Mouse (Mus musculus): ENCODE results near the gene Mdm2. TPM values are rescaled to one million over a fixed set of nuclear protein-coding genes. Genes with fewer than 3 reads are reported as not detected.

Mdm2 gene
- polyA plus RNA-seq, 1 experiment from 2014 or later: 61.8 TPM

GRCm38 (mm10) chr10:117729139-117729814, 18.7 kb upstream of the Mdm2 start:
- no peak overlapping the region for H3K4me2 ChIP-seq
- 79% methylated on average over 11 of the region's 11 CpGs for WGBS
- no peaks in the 10 kb centered on the region for H3K27me3 ChIP-seq
- H3K9me3 ChIP-seq (replicated peaks): no peaks in the 10 kb centered on the region
- H3K4me3 ChIP-seq: no peak overlapping the region
- no peak overlapping the region for H3K27ac ChIP-seq
- no peaks in the 10 kb centered on the region for H3K4me1 ChIP-seq
- no peak overlapping the region for H3K9ac ChIP-seq
- peaks cover 8% of the 10 kb centered on the region; the same call in 1 of the 2 replicates for H3K36me3 ChIP-seq (ENCODE audit: poor library complexity, severe bottlenecking)
- no peak for ATAC-seq

- Histone ChIP-seq H3K4me2 (no peak overlapping the region), H3K9ac (no peak overlapping the region), H3K27ac (no peak overlapping the region), H3K9me3 (replicated peaks) (no peaks in the 10 kb centered on the region), H3K4me3 (no peak overlapping the region), H3K4me1 (no peaks in the 10 kb centered on the region), H3K27me3 (no peaks in the 10 kb centered on the region), H3K36me3 (ENCODE audit: poor library complexity, severe bottlenecking) (peaks cover 8% of the 10 kb centered on the region; the same call in 1 of the 2 replicates)
- no peak for ATAC-seq
- WGBS: 89% methylated on average over 5 of the region's 5 CpGs
Measured at GRCm38 (mm10) chr10:117728574-117728973, 18.0 kb upstream of the Mdm2 start.

GRCm38 (mm10) chr10:117727518-117728110, 17.1 kb upstream of the Mdm2 start:
- no peaks in the 10 kb centered on the region for H3K4me1 ChIP-seq
- H3K36me3 ChIP-seq (ENCODE audit: poor library complexity, severe bottlenecking): peaks cover 2% of the 10 kb centered on the region; the same call in 1 of the 2 replicates
- no peak for ATAC-seq
- H3K27ac ChIP-seq: no peak overlapping the region
- 76% methylated on average over 9 of the region's 9 CpGs for WGBS
- H3K9ac ChIP-seq: no peak overlapping the region
- H3K27me3 ChIP-seq: no peaks in the 10 kb centered on the region
- no peak overlapping the region for H3K4me2 ChIP-seq
- no peaks in the 10 kb centered on the region for H3K9me3 ChIP-seq (replicated peaks)
- no peak overlapping the region for H3K4me3 ChIP-seq

- ATAC-seq: no peak
- H3K4me1 ChIP-seq: no peaks in the 10 kb centered on the region
- WGBS: 95% methylated on average over 4 of the region's 4 CpGs
Measured at GRCm38 (mm10) chr10:117726888-117727385, 16.4 kb upstream of the Mdm2 start.

GRCm38 (mm10) chr10:117726350-117726749, 15.8 kb upstream of the Mdm2 start:
- ATAC-seq: no peak
- 94% methylated on average over 4 of the region's 4 CpGs for WGBS

More at GRCm38 (mm10) chr10:117726888-117727385, 16.4 kb upstream of the Mdm2 start:
- Histone ChIP-seq H3K9me3 (replicated peaks) (no peaks in the 10 kb centered on the region), H3K4me3 (no peak overlapping the region), H3K9ac (no peak overlapping the region), H3K27ac (no peak overlapping the region), H3K4me2 (no peak overlapping the region), H3K36me3 (ENCODE audit: poor library complexity, severe bottlenecking) (no peaks in the 10 kb centered on the region), H3K27me3 (no peaks in the 10 kb centered on the region)

GRCm38 (mm10) chr10:117725671-117726070, 15.1 kb upstream of the Mdm2 start:
- WGBS: 74% methylated on average over 7 of the region's 7 CpGs
- H3K27ac ChIP-seq: no peak overlapping the region
- no peaks in the 10 kb centered on the region for H3K4me1 ChIP-seq
- H3K9ac ChIP-seq: no peak overlapping the region
- H3K36me3 ChIP-seq (ENCODE audit: poor library complexity, severe bottlenecking): no peaks in the 10 kb centered on the region
- H3K4me2 ChIP-seq: no peak overlapping the region
- ATAC-seq: no peak
- no peaks in the 10 kb centered on the region for H3K27me3 ChIP-seq
- H3K9me3 ChIP-seq (replicated peaks): no peaks in the 10 kb centered on the region
- H3K4me3 ChIP-seq: no peak overlapping the region

More at GRCm38 (mm10) chr10:117726350-117726749, 15.8 kb upstream of the Mdm2 start:
- no peaks in the 10 kb centered on the region for H3K4me1 ChIP-seq
- no peak overlapping the region for H3K4me2 ChIP-seq
- no peak overlapping the region for H3K9ac ChIP-seq
- no peaks in the 10 kb centered on the region for H3K36me3 ChIP-seq (ENCODE audit: poor library complexity, severe bottlenecking)
- H3K9me3 ChIP-seq (replicated peaks): no peaks in the 10 kb centered on the region
- no peak overlapping the region for H3K27ac ChIP-seq
- H3K27me3 ChIP-seq: no peaks in the 10 kb centered on the region
- no peak overlapping the region for H3K4me3 ChIP-seq

- Histone ChIP-seq H3K36me3 (ENCODE audit: poor library complexity, severe bottlenecking) (no peaks in the 10 kb centered on the region), H3K27me3 (no peaks in the 10 kb centered on the region), H3K4me2 (no peak overlapping the region), H3K9ac (no peak overlapping the region), H3K27ac (no peak overlapping the region), H3K4me1 (no peaks in the 10 kb centered on the region), H3K9me3 (replicated peaks) (no peaks in the 10 kb centered on the region), H3K4me3 (no peak overlapping the region)
- no peak for ATAC-seq
- 91% methylated on average over 3 of the region's 3 CpGs for WGBS
Measured at GRCm38 (mm10) chr10:117724804-117725361, 14.3 kb upstream of the Mdm2 start.

- Histone ChIP-seq H3K9ac (no peak overlapping the region), H3K27ac (no peak overlapping the region), H3K4me3 (no peak overlapping the region), H3K36me3 (ENCODE audit: poor library complexity, severe bottlenecking) (no peaks in the 10 kb centered on the region), H3K4me1 (no peaks in the 10 kb centered on the region), H3K27me3 (no peaks in the 10 kb centered on the region), H3K9me3 (replicated peaks) (no peaks in the 10 kb centered on the region), H3K4me2 (no peak overlapping the region)
- no peak for ATAC-seq
- WGBS: 84% methylated on average over 5 of the region's 5 CpGs
Measured at GRCm38 (mm10) chr10:117724136-117724718, 13.7 kb upstream of the Mdm2 start.

- Histone ChIP-seq H3K9ac (no peak overlapping the region), H3K36me3 (ENCODE audit: poor library complexity, severe bottlenecking) (no peaks in the 10 kb centered on the region), H3K4me1 (peaks cover 8% of the 10 kb centered on the region; the same call in 1 of the 2 replicates), H3K9me3 (replicated peaks) (no peaks in the 10 kb centered on the region), H3K27me3 (no peaks in the 10 kb centered on the region), H3K4me2 (no peak overlapping the region), H3K4me3 (no peak overlapping the region), H3K27ac (no peak overlapping the region)
- 59% methylated on average over 19 of the region's 19 CpGs for WGBS
- ATAC-seq: no peak
Measured at GRCm38 (mm10) chr10:117718161-117719119, 7.9 kb upstream of the Mdm2 start.

GRCm38 (mm10) chr10:117717583-117717982, 7.0 kb upstream of the Mdm2 start:
- H3K36me3 ChIP-seq (ENCODE audit: poor library complexity, severe bottlenecking): no peaks in the 10 kb centered on the region
- WGBS: 14% methylated on average over 4 of the region's 4 CpGs
- H3K4me1 ChIP-seq: peaks cover 8% of the 10 kb centered on the region; the same call in 1 of the 2 replicates
- no peaks in the 10 kb centered on the region for H3K9me3 ChIP-seq (replicated peaks)
- no peak overlapping the region for H3K4me2 ChIP-seq
- no peak overlapping the region for H3K4me3 ChIP-seq
- H3K9ac ChIP-seq: no peak overlapping the region
- no peak overlapping the region for H3K27ac ChIP-seq
- no peaks in the 10 kb centered on the region for H3K27me3 ChIP-seq
- ATAC-seq: no peak

- Histone ChIP-seq H3K9ac (no peak overlapping the region), H3K36me3 (ENCODE audit: poor library complexity, severe bottlenecking) (no peaks in the 10 kb centered on the region), H3K27ac (no peak overlapping the region), H3K4me1 (peaks cover 8% of the 10 kb centered on the region; the same call in 1 of the 2 replicates), H3K27me3 (no peaks in the 10 kb centered on the region), H3K4me2 (no peak overlapping the region), H3K4me3 (no peak overlapping the region), H3K9me3 (replicated peaks) (no peaks in the 10 kb centered on the region)
- WGBS: 82% methylated on average over 3 of the region's 3 CpGs
- no peak for ATAC-seq
Measured at GRCm38 (mm10) chr10:117716686-117717085, 6.1 kb upstream of the Mdm2 start.
